Mouse (Mus musculus): ENCODE data around the gene Gm28230.

The Gm28230 gene

GRCm38 (mm10) chr2:74726551-74726950 lies at the start of gene Gm28230:
Gene Gm28230 (plus strand): TSS chr2:74726728.
- no peak for ATAC-seq (ENCODE audit: insufficient number of reproducible peaks, low FRiP score, low TSS enrichment)

- no peak for ATAC-seq (ENCODE audit: insufficient number of reproducible peaks, low FRiP score, low TSS enrichment)
These were observed 49.4 kb upstream of the Gm28230 start for GRCm38 (mm10) chr2:74677106-74677505.

GRCm38 (mm10) chr2:74678891-74679595 lies 47.5 kb upstream of the Gm28230 start, which contains the start of gene Hoxd11:
Gene Hoxd11 (plus strand): TSS chr2:74679557.
- no peak for ATAC-seq (ENCODE audit: insufficient number of reproducible peaks, low FRiP score, low TSS enrichment)

GRCm38 (mm10) chr2:74679596-74679971 lies 46.9 kb upstream of the Gm28230 start:
- ATAC-seq (ENCODE audit: insufficient number of reproducible peaks, low FRiP score, low TSS enrichment) = no peak

GRCm38 (mm10) chr2:74679980-74680379 lies 46.5 kb upstream of the Gm28230 start:
- no peak for ATAC-seq (ENCODE audit: insufficient number of reproducible peaks, low FRiP score, low TSS enrichment)

- ATAC-seq (ENCODE audit: insufficient number of reproducible peaks, low FRiP score, low TSS enrichment) = no peak
These were observed 45.7 kb upstream of the Gm28230 start for GRCm38 (mm10) chr2:74680561-74681398.

GRCm38 (mm10) chr2:74681594-74682531 lies 44.7 kb upstream of the Gm28230 start:
- no peak for ATAC-seq (ENCODE audit: insufficient number of reproducible peaks, low FRiP score, low TSS enrichment)

GRCm38 (mm10) chr2:74682796-74683195 lies 43.7 kb upstream of the Gm28230 start:
- ATAC-seq (ENCODE audit: insufficient number of reproducible peaks, low FRiP score, low TSS enrichment) = no peak

- ATAC-seq (ENCODE audit: insufficient number of reproducible peaks, low FRiP score, low TSS enrichment) = no peak
These were observed 43.0 kb upstream of the Gm28230 start for GRCm38 (mm10) chr2:74683471-74683951.

GRCm38 (mm10) chr2:74684106-74684505 lies 42.4 kb upstream of the Gm28230 start:
- no peak for ATAC-seq (ENCODE audit: insufficient number of reproducible peaks, low FRiP score, low TSS enrichment)

GRCm38 (mm10) chr2:74685059-74685603 lies 41.4 kb upstream of the Gm28230 start:
- no peak for ATAC-seq (ENCODE audit: insufficient number of reproducible peaks, low FRiP score, low TSS enrichment)

- no peak for ATAC-seq (ENCODE audit: insufficient number of reproducible peaks, low FRiP score, low TSS enrichment)
These were observed 40.1 kb upstream of the Gm28230 start for GRCm38 (mm10) chr2:74686301-74686987.

GRCm38 (mm10) chr2:74686988-74687697 lies 39.4 kb upstream of the Gm28230 start:
- no peak for ATAC-seq (ENCODE audit: insufficient number of reproducible peaks, low FRiP score, low TSS enrichment)

- no peak for ATAC-seq (ENCODE audit: insufficient number of reproducible peaks, low FRiP score, low TSS enrichment)
These were observed 38.6 kb upstream of the Gm28230 start for GRCm38 (mm10) chr2:74687698-74688555.

GRCm38 (mm10) chr2:74688795-74689573 lies 37.5 kb upstream of the Gm28230 start:
- no peak for ATAC-seq (ENCODE audit: insufficient number of reproducible peaks, low FRiP score, low TSS enrichment)

- ATAC-seq (ENCODE audit: insufficient number of reproducible peaks, low FRiP score, low TSS enrichment) = no peak
These were observed 36.8 kb upstream of the Gm28230 start for GRCm38 (mm10) chr2:74689574-74690337.

Measured in cerebellum, adult (tissue).